Mouse (Mus musculus) layer of hippocampus, adult 18-20 months (tissue): ENCODE data around the gene Myo10. TPM values are rescaled to one million over a fixed set of nuclear protein-coding genes. Genes with fewer than 3 reads are reported as not detected.
A peak's percentile ranks its signal among the peaks of the same experiment; 100 is the strongest.

Experiments
- DNase-seq, 2 experiments: peaks; one replicate each; pipeline ENCODE4 v3.0.0; 2022; ENCODE audit warnings: low spot score in 2 of 2
- total RNA-seq, 2 experiments: library from RNA; stranded (reverse); gene quantifications; 2 replicates each; pipeline ENCODE4 v1.2.3; 2021

Myo10 gene
- total RNA-seq, 2 experiments from 2014 or later = 49.7 to 50.7 TPM

DNA sequence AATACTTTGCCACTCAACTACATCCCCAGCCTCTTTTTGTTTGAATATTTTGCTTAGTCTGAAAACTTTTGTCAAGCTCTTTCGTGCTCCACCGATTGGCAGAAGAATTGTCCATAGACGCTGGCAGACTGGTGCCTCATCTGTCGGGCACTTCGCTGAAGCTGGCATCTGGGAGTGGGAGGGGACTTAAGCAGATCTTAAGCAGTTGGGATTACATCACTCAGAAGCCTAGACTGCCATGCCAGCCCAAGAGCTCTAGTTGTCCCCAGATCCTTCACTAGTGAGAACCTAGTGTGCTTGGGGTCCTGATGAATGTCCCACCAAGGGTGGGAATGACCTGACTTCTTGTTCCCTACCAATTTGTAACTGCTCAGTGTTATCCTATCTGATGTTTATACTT lies 138.0 kb downstream of the Myo10 start:
- peak; percentile 66 to 75 for DNase-seq

GRCm38 (mm10) chr15:25761049-25761448 lies 138.7 kb downstream of the Myo10 start:
- no peak for DNase-seq

- DNase-seq = peak in 1 of 2 experiments; percentile 67
These were observed 139.5 kb downstream of the Myo10 start for GRCm38 (mm10) chr15:25761800-25762211.

DNA sequence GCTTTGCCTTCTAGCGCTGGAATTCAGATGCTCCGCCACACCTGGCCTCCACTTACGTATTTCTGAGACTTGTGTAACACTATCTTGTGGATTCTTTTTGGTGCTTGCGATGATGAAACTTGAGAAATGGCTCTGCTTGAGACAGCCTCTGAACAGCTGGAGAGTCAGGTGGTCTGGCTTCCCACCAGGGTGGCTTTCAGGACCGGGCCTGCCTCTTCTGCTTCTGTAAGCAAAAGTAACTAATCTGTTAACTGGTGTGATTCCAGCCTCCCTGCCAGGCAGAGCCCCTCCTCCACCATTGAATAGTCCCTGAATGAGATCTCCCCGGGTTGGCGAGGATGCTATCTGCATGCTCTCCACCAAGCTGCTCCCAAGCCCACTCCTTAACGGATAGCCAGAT lies 140.0 kb downstream of the Myo10 start:
- peak in 1 of 2 experiments; percentile 21 for DNase-seq

DNA sequence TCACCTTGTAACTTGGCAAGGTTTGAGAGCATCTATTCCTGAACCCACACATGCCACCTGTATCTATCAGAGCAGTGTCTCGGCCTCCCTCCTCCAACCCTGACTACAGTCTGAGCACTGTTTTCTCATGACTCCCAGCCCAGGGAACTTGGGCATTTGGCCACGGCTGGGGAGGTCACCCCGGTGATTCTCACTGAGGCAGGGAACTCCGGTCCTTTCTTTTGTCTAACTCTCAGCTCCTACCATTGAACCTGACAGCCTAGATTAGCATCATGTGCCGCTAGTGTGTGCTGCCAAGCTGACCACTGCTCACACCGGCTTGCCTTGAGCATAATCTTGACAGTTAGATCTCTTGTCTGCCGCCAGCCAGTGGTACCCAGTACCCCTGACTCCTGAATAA lies 140.8 kb downstream of the Myo10 start:
- no peak for DNase-seq

GRCm38 (mm10) chr15:25764653-25765352 lies 142.5 kb downstream of the Myo10 start:
- DNase-seq = no peak

GRCm38 (mm10) chr15:25767777-25768176 lies 145.5 kb downstream of the Myo10 start:
- peak in 1 of 2 experiments; percentile 54 for DNase-seq

- no peak for DNase-seq
These were observed 147.4 kb downstream of the Myo10 start for GRCm38 (mm10) chr15:25769524-25770255.

DNA sequence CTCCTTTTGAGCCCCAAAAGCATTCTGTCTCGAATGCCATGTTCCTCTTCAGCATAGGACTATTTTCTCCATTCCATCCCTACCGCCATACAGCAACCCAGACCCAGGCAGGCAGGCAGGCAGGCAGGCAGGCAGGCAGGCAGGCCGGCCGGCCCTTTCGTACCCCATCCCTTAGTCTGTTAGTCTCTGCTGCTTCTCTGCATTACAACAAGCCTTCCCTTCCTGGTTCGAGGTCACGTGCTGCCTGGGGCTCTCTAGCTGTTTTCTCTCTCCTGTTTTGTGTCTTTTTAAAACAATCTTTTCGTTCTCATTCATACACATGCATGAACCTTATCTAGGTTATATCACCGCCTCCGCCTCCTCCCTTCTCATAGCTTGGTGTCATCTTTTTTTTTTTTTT lies 149.5 kb downstream of the Myo10 start:
- DNase-seq = no peak

DNA sequence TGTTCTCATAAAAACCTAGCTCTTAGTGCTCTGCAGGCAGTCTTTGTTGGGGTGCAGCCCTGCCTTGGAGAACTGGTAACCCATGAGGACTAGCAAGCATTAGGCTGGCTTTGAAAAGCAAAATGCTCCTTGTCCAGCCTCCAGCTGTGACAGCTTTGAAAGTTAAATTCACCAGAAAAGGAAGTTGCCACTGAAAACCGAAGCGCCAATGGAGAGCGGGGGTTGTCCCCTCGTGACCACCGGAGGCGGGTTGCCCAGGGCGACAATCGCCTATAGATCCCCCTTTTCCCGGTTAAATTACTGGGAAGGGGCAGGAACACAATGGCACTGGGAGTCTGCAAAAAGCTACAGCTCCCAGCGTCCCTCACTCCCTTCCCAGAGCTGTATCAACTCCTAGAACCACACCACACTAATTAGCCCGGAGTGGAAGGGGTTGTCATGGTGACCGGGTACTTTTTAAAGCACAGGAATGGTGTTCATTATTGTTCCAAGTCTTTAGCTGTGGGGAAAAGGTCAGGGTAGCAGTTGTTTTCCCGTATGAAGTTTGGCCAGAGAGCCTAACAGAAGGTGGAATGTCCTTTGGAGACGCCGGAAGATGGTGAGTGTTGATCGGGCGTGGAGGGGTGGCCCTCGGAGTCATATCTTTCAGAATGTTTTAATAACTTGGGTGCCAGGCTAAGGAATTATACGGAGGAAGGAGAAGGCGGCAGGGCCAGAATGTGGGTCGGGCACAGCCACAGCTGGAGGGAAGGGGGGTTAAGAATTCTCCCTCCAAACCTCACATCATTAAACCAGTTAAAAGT lies 151.6 kb downstream of the Myo10 start:
- DNase-seq = peak; percentile 44 to 81

DNA sequence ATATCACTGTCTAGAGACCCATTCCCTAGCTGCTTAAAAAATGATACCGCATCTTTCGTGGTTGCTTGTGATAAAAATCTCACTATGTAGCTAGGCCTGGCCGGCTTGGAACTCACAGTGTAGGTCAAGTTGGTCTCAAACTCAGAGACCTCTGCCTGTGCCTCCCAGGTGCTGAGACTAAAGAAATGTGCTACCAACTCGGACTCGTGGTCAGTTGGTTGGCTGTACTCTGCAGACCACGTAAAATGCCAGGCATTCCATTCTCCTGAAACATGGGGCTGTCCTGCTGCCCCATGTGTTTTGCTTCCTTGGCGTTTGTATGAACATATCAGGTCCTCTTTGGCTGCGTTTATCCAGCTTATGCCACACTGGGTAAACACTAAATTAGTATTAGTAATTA lies 156.6 kb downstream of the Myo10 start:
- no peak for DNase-seq

- no peak for DNase-seq
These were observed 157.3 kb downstream of the Myo10 start for GRCm38 (mm10) chr15:25779522-25780191.

- no peak for DNase-seq
These were observed 158.7 kb downstream of the Myo10 start for GRCm38 (mm10) chr15:25781053-25781452.

- DNase-seq = no peak
These were observed 163.4 kb downstream of the Myo10 start for GRCm38 (mm10) chr15:25785456-25786390.

- no peak for DNase-seq
These were observed 165.1 kb downstream of the Myo10 start for GRCm38 (mm10) chr15:25787406-25787805.

GRCm38 (mm10) chr15:25787965-25788364 lies 165.6 kb downstream of the Myo10 start:
- no peak for DNase-seq

DNA sequence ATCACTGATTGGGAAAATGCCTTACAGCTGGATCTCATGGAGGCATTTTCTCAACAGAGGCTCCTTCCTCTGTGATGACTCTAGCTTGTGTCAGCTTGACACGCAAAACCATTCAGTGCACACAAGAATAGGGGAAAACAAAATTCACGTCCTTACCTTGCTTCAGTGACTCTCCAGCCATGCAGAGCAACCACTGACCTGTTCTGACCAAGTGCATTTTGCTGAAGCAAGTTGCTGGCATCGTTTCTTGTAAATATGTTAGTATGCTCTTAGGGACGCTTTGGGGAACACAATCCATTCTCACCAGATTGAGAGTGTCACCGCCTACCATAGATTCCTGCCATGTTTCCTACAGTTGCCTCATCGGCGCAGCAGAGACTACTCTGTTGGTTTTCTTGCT lies 166.2 kb downstream of the Myo10 start:
- DNase-seq = no peak

- no peak for DNase-seq
These were observed 166.9 kb downstream of the Myo10 start for GRCm38 (mm10) chr15:25789241-25789640.

DNA sequence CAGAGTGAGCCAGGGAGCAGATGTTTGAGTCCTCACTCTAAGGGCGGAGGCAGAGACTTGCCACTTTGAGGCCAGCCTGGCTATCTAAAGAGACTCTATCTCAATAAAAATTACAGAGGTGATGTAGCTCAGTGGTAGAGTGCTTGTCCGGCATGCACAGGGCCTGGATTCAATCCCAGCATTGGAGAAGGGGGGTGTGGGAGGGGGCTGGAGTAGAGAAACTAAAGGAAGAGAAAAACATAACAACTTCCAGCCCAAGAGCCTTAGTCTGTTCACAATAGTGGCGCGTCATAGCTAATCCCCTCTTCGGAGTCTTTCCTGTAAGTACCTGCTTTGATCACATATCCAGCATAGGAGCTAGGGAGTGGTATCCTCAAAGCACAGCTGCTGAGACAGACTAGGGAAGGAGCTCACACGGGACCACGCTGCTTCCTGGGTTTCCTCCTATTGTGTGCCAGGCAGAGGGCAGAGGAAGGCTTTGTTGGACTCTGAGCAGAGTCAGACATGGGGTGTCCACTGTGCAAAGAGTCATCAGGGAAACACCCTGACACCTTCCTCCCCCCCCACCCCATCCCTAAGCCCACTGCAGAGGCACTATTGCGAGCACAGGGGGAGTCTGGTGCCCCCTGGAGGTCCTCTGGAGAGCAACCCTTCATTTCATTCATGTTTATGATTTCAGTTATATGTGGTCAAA lies 169.5 kb downstream of the Myo10 start:
- DNase-seq = no peak

DNA sequence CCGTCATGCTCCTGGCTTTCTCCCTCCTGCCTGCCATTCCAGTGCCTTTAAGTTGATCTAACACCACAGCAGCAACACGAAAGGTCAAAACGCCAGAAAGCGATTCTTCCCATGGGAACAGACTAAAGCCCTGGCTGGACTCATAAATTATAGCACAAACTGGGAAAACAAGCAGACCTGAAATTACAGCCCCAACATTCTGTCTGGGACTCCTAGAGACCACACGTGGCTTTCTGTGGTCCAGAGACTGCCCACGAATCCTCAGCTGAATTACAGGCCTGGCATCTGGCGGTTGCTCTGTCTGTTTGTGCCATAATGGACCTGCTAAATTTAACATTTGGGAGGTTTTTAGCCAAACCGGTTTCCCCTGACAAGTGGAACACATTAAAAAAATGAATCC lies 171.8 kb downstream of the Myo10 start:
- no peak for DNase-seq
